In the genomic region with DNA sequence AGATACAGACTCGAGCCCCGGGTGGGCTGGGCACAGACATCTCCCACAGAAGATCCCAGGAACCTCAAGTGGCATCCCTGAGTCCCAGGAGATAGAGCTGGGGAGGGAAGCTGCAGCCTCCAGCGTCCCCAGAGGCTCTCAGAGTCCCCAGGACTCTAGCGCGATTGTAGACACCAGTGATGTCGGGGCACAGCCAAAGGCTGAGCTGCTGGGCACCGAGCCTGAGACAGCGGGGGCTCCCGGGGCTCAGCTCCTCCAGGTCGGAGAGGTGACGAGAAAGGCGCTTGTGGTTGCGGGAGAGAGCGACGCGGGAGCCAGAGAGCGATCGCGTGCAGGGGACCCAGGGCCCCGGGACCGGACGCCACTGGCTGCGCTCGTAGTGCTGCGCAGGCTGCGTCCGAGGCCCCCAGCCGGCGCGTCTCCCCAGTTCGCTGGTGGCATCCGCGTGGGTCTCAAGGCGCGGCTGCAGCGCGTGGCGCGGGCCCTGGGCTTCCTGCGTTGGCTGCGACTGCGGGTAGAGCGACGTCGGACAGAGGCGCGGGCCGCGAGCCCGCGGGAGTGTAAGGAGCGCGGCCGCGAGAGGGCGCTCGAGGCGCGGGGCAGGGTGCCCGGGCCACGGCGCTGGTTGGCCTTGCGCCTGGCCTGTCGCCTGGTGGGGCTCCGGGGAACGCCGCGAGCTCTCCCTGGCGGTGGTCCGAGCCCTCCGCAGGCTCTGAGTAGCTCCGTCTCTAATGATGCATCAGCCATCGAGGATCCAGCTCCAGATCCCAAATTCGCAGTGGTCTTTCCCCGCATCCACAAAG, we compare ENCODE assay signal across 8 mouse cellular contexts. TPM values are rescaled to one million over a fixed set of nuclear protein-coding genes. Genes with fewer than 3 reads are reported as not detected.
DNase-seq lines count a peak whose midpoint lies in the region; ATAC-seq and TF ChIP-seq lines count a peak whose summit lies in the region.

No protein-coding gene starts in this region.

- peak; percentile 43 for DNase-seq in c-Kit-negative CD71-positive TER-119-positive erythroid progenitor cells, embryonic 14.5 days (ENCODE audit: low read depth, low spot score)
- peak; percentile 93 for DNase-seq in forebrain, embryonic 11.5 days (ENCODE audit: low spot score)
- DNase-seq in heart, postnatal 0 days (ENCODE audit: low spot score): peak; percentile 85
- DNase-seq in kidney, postnatal 36 days: peak; percentile 89 to 95
- peak; percentile 93 for DNase-seq in stomach, postnatal 0 days (ENCODE audit: low spot score)

- H3K4me1 ChIP-seq in forebrain, embryonic 11.5 days (replicated peaks; ENCODE audit: control insufficient read depth, insufficient read depth, low read length): peaks cover 3% of the 10 kb centered on the region
- H3K4me1 ChIP-seq in heart, postnatal 0 days (ENCODE audit: control insufficient read depth, insufficient read depth): peaks cover 5% of the 10 kb centered on the region
- peaks cover 17% of the 10 kb centered on the region for H3K4me1 ChIP-seq in liver, embryonic 15.5 days (replicated peaks)
- H3K4me1 ChIP-seq in neural tube, embryonic 12.5 days: peaks cover 13% of the 10 kb centered on the region
- no peaks in the 10 kb centered on the region for H3K4me1 ChIP-seq in stomach, postnatal 0 days (replicated peaks; ENCODE audit: control insufficient read depth, insufficient read depth)

- ATAC-seq in CD4-positive, CD25-positive, alpha-beta regulatory T cell, adult 4 months: peak; percentile 86
- ATAC-seq in forebrain, embryonic 11.5 days (replicated peaks; ENCODE audit: low FRiP score): peak; percentile 86
- ATAC-seq in heart, postnatal 0 days (ENCODE audit: insufficient read depth, low read depth): peak; percentile 94
- peak; percentile 75 for ATAC-seq in liver, embryonic 15.5 days (ENCODE audit: insufficient read depth)
- ATAC-seq in neural tube, embryonic 12.5 days (ENCODE audit: low FRiP score, low read depth): peak; percentile 85
- peak; percentile 84 for ATAC-seq in stomach, postnatal 0 days (ENCODE audit: low FRiP score, low TSS enrichment)

- peak; percentile 75 for TF ChIP-seq CTCF in heart, postnatal 0 days (IDR thresholded peaks at IDR 0.05; ENCODE audit: low read depth)
- TF ChIP-seq CTCF in stomach, postnatal 0 days (IDR thresholded peaks at IDR 0.05; ENCODE audit: low read depth): peak; percentile 85

- WGBS in forebrain, embryonic 11.5 days: 4% methylated on average over 75 of the region's 75 CpGs
- 3% methylated on average over 56 of the region's 75 CpGs for WGBS in heart, postnatal 0 days
- 2% methylated on average over 75 of the region's 75 CpGs for WGBS in liver, embryonic 15.5 days (ENCODE audit: insufficient replicate concordance)
- WGBS in neural tube, embryonic 12.5 days: 2% methylated on average over 75 of the region's 75 CpGs
- 3% methylated on average over 39 of the region's 75 CpGs for WGBS in stomach, postnatal 0 days

- TF ChIP-seq EP300 in heart, postnatal 0 days (IDR thresholded peaks at IDR 0.05; ENCODE audit: low read depth): no peak
- TF ChIP-seq EP300 in stomach, postnatal 0 days (optimal IDR thresholded peaks at IDR 0.05): no peak

- peaks cover 35% of the 10 kb centered on the region for H3K27me3 ChIP-seq in forebrain, embryonic 11.5 days (ENCODE audit: control insufficient read depth, insufficient read depth, low read length)
- peaks cover 31% of the 10 kb centered on the region for H3K27me3 ChIP-seq in heart, postnatal 0 days (ENCODE audit: control insufficient read depth, insufficient read depth, low read length)
- peaks cover 76% of the 10 kb centered on the region for H3K27me3 ChIP-seq in liver, embryonic 15.5 days
- peaks cover 52% of the 10 kb centered on the region for H3K27me3 ChIP-seq in neural tube, embryonic 12.5 days (replicated peaks)
- peaks cover 5% of the 10 kb centered on the region; the same call in 1 of the 2 replicates for H3K27me3 ChIP-seq in stomach, postnatal 0 days (ENCODE audit: control insufficient read depth, insufficient read depth, low read length)

- no peaks in the 10 kb centered on the region for H3K9me3 ChIP-seq in forebrain, embryonic 11.5 days (ENCODE audit: control insufficient read depth, low read length)
- no peaks in the 10 kb centered on the region for H3K9me3 ChIP-seq in heart, postnatal 0 days (replicated peaks; ENCODE audit: control insufficient read depth, low read length)
- H3K9me3 ChIP-seq in liver, embryonic 15.5 days (replicated peaks): no peaks in the 10 kb centered on the region
- no peaks in the 10 kb centered on the region for H3K9me3 ChIP-seq in neural tube, embryonic 12.5 days
- no peaks in the 10 kb centered on the region for H3K9me3 ChIP-seq in stomach, postnatal 0 days (ENCODE audit: control insufficient read depth, low read length)

- H3K4me2 ChIP-seq in forebrain, embryonic 11.5 days (ENCODE audit: low read depth, low read length, severe bottlenecking): peak overlapping the region; percentile 51; the same call in 1 of the 2 replicates
- peak overlapping the region; percentile 68 for H3K4me2 ChIP-seq in heart, postnatal 0 days (ENCODE audit: low read depth, low read length)
- H3K4me2 ChIP-seq in liver, embryonic 15.5 days: peak overlapping the region; percentile 73
- H3K4me2 ChIP-seq in neural tube, embryonic 12.5 days (replicated peaks): peak overlapping the region; percentile 58
- H3K4me2 ChIP-seq in stomach, postnatal 0 days (replicated peaks; ENCODE audit: low read depth): peak overlapping the region; percentile 64

- peak overlapping the region; percentile 29 for H3K4me3 ChIP-seq in forebrain, embryonic 11.5 days (ENCODE audit: low read depth, low read length)
- H3K4me3 ChIP-seq in heart, postnatal 0 days (ENCODE audit: low read depth, low read length): peak overlapping the region; percentile 42
- H3K4me3 ChIP-seq in liver, embryonic 15.5 days (replicated peaks): peak overlapping the region; percentile 46
- H3K4me3 ChIP-seq in neural tube, embryonic 12.5 days: peak overlapping the region; percentile 36
- peak overlapping the region; percentile 39 for H3K4me3 ChIP-seq in stomach, postnatal 0 days (ENCODE audit: low read depth, low read length)

- no peak overlapping the region for H3K27ac ChIP-seq in forebrain, embryonic 11.5 days (ENCODE audit: low read depth, low read length)
- H3K27ac ChIP-seq in heart, postnatal 0 days (ENCODE audit: low read depth): no peak overlapping the region
- no peak overlapping the region for H3K27ac ChIP-seq in liver, embryonic 15.5 days (replicated peaks)
- H3K27ac ChIP-seq in neural tube, embryonic 12.5 days: no peak overlapping the region
- H3K27ac ChIP-seq in stomach, postnatal 0 days (replicated peaks): no peak overlapping the region

- no peaks in the 10 kb centered on the region for H3K36me3 ChIP-seq in forebrain, embryonic 11.5 days (ENCODE audit: control insufficient read depth, insufficient read depth, low read length)
- H3K36me3 ChIP-seq in heart, postnatal 0 days (replicated peaks; ENCODE audit: control insufficient read depth, insufficient read depth, low read length): 0 out of 2 replicates have a peak, but pooled peaks cover 9% of the 10 kb centered on the region
- H3K36me3 ChIP-seq in liver, embryonic 15.5 days (replicated peaks): 0 out of 2 replicates have a peak, but pooled peaks cover 15% of the 10 kb centered on the region
- H3K36me3 ChIP-seq in neural tube, embryonic 12.5 days: no peaks in the 10 kb centered on the region
- H3K36me3 ChIP-seq in stomach, postnatal 0 days (ENCODE audit: control insufficient read depth, insufficient read depth, low read length): peaks cover 2% of the 10 kb centered on the region; the same call in 1 of the 2 replicates

- peak overlapping the region; percentile 45 for H3K9ac ChIP-seq in forebrain, embryonic 11.5 days (ENCODE audit: low read length)
- peak overlapping the region; percentile 5; the same call in 1 of the 2 replicates for H3K9ac ChIP-seq in heart, postnatal 0 days (replicated peaks; ENCODE audit: low read depth, low read length)
- peak overlapping the region; percentile 23; the same call in 1 of the 2 replicates for H3K9ac ChIP-seq in liver, embryonic 15.5 days
- peak overlapping the region; percentile 44; the same call in 1 of the 2 replicates for H3K9ac ChIP-seq in neural tube, embryonic 12.5 days
- H3K9ac ChIP-seq in stomach, postnatal 0 days (ENCODE audit: low read length): peak overlapping the region; percentile 50; the same call in 1 of the 2 replicates

RNA-seq across cellular contexts. Expression of gene Myo15b, which starts 1.1 kb away (rescaled TPM):
- polyA plus RNA-seq in CD4-positive, CD25-positive, alpha-beta regulatory T cell, adult 4 months (2017; shearing (Covaris generic)): not detected
- 0.16 TPM in 1 of 2 replicates, not detected in the other for polyA plus RNA-seq in forebrain, embryonic 11.5 days (2014; fragmentation: Nextera tagmentation; extraction: Ambion mirVana)
- not detected in 2 replicates for total RNA-seq in heart, postnatal 0 days (2014; rRNA removed; ENCODE audit: low replicate concordance)
- polyA plus RNA-seq in heart, postnatal 0 days (2015; fragmentation: Nextera tagmentation; extraction: Ambion mirVana): 0.04 and 0.11 TPM in 2 replicates
- 0.45 and 0.46 TPM in 2 replicates for polyA plus RNA-seq in liver, embryonic 15.5 days (2015; fragmentation: Nextera tagmentation; extraction: Ambion mirVana)
- 0.11 and 0.19 TPM in 2 replicates for polyA plus RNA-seq in neural tube, embryonic 12.5 days (2016; fragmentation: Nextera tagmentation; extraction: Ambion mirVana)
- 16.0 and 18.2 TPM in 2 replicates for polyA plus RNA-seq in stomach, postnatal 0 days (2015; fragmentation: Nextera tagmentation; extraction: Ambion mirVana)

RNA-seq across cellular contexts. Expression of gene Llgl2, which starts 35.5 kb away (rescaled TPM):
- 10 to 100 TPM in 1 of 2 experiments, 1 to 10 TPM in 1; 7.9 to 11.1 TPM for polyA plus RNA-seq in CD4-positive, CD25-positive, alpha-beta regulatory T cell, adult 4 months (2017; shearing (Covaris generic))
- polyA plus RNA-seq in forebrain, embryonic 11.5 days (2014; fragmentation: Nextera tagmentation; extraction: Ambion mirVana): 3.9 and 5.5 TPM in 2 replicates
- total RNA-seq in heart, postnatal 0 days (2014; rRNA removed; ENCODE audit: low replicate concordance): 49.8 and 85.5 TPM in 2 replicates
- 12.7 and 14.1 TPM in 2 replicates for polyA plus RNA-seq in heart, postnatal 0 days (2015; fragmentation: Nextera tagmentation; extraction: Ambion mirVana)
- 11.9 and 16.2 TPM in 2 replicates for polyA plus RNA-seq in liver, embryonic 15.5 days (2015; fragmentation: Nextera tagmentation; extraction: Ambion mirVana)
- polyA plus RNA-seq in neural tube, embryonic 12.5 days (2016; fragmentation: Nextera tagmentation; extraction: Ambion mirVana): 3.9 and 5.7 TPM in 2 replicates
- 58.4 and 63.5 TPM in 2 replicates for polyA plus RNA-seq in stomach, postnatal 0 days (2015; fragmentation: Nextera tagmentation; extraction: Ambion mirVana)

RNA-seq across cellular contexts. Expression of gene Smim5, which starts 40.4 kb away (rescaled TPM):
- polyA plus RNA-seq in CD4-positive, CD25-positive, alpha-beta regulatory T cell, adult 4 months (2017; shearing (Covaris generic)): 1 to 10 TPM in 1 of 2 experiments, under 1 TPM in 1; 0.94 to 1.5 TPM
- 2.0 and 2.6 TPM in 2 replicates for polyA plus RNA-seq in forebrain, embryonic 11.5 days (2014; fragmentation: Nextera tagmentation; extraction: Ambion mirVana)
- total RNA-seq in heart, postnatal 0 days (2014; rRNA removed; ENCODE audit: low replicate concordance): 57.5 and 83.0 TPM in 2 replicates
- polyA plus RNA-seq in heart, postnatal 0 days (2015; fragmentation: Nextera tagmentation; extraction: Ambion mirVana): 79.3 and 93.3 TPM in 2 replicates
- polyA plus RNA-seq in liver, embryonic 15.5 days (2015; fragmentation: Nextera tagmentation; extraction: Ambion mirVana): 37.8 and 40.0 TPM in 2 replicates
- polyA plus RNA-seq in neural tube, embryonic 12.5 days (2016; fragmentation: Nextera tagmentation; extraction: Ambion mirVana): 1.8 and 2.7 TPM in 2 replicates
- 16.8 and 17.9 TPM in 2 replicates for polyA plus RNA-seq in stomach, postnatal 0 days (2015; fragmentation: Nextera tagmentation; extraction: Ambion mirVana)

RNA-seq across cellular contexts. Expression of gene Tsen54, which starts 44.8 kb away (rescaled TPM):
- polyA plus RNA-seq in CD4-positive, CD25-positive, alpha-beta regulatory T cell, adult 4 months (2017; shearing (Covaris generic)): 10 to 100 TPM; 11.0 to 16.2 TPM
- polyA plus RNA-seq in forebrain, embryonic 11.5 days (2014; fragmentation: Nextera tagmentation; extraction: Ambion mirVana): 29.4 and 33.4 TPM in 2 replicates
- 35.5 and 58.5 TPM in 2 replicates for total RNA-seq in heart, postnatal 0 days (2014; rRNA removed; ENCODE audit: low replicate concordance)
- polyA plus RNA-seq in heart, postnatal 0 days (2015; fragmentation: Nextera tagmentation; extraction: Ambion mirVana): 14.8 and 17.7 TPM in 2 replicates
- 13.7 and 18.7 TPM in 2 replicates for polyA plus RNA-seq in liver, embryonic 15.5 days (2015; fragmentation: Nextera tagmentation; extraction: Ambion mirVana)
- polyA plus RNA-seq in neural tube, embryonic 12.5 days (2016; fragmentation: Nextera tagmentation; extraction: Ambion mirVana): 26.4 and 30.7 TPM in 2 replicates
- 18.8 and 20.1 TPM in 2 replicates for polyA plus RNA-seq in stomach, postnatal 0 days (2015; fragmentation: Nextera tagmentation; extraction: Ambion mirVana)

RNA-seq across cellular contexts. Expression of gene Caskin2, which starts 45.9 kb away (rescaled TPM):
- under 1 TPM; 0.69 to 0.85 TPM for polyA plus RNA-seq in CD4-positive, CD25-positive, alpha-beta regulatory T cell, adult 4 months (2017; shearing (Covaris generic))
- polyA plus RNA-seq in forebrain, embryonic 11.5 days (2014; fragmentation: Nextera tagmentation; extraction: Ambion mirVana): 20.4 and 21.2 TPM in 2 replicates
- 62.1 and 107 TPM in 2 replicates for total RNA-seq in heart, postnatal 0 days (2014; rRNA removed; ENCODE audit: low replicate concordance)
- polyA plus RNA-seq in heart, postnatal 0 days (2015; fragmentation: Nextera tagmentation; extraction: Ambion mirVana): 12.6 and 14.2 TPM in 2 replicates
- polyA plus RNA-seq in liver, embryonic 15.5 days (2015; fragmentation: Nextera tagmentation; extraction: Ambion mirVana): 5.7 and 6.7 TPM in 2 replicates
- 14.4 and 16.7 TPM in 2 replicates for polyA plus RNA-seq in neural tube, embryonic 12.5 days (2016; fragmentation: Nextera tagmentation; extraction: Ambion mirVana)
- polyA plus RNA-seq in stomach, postnatal 0 days (2015; fragmentation: Nextera tagmentation; extraction: Ambion mirVana): 6.6 and 8.6 TPM in 2 replicates

Comparison
In these comparisons a context has a peak if more than half of its experiments do, and no peak if none do; other contexts are left out.
1. DNase-seq: peak in every context shown above with its lines; median percentile 93 in forebrain, embryonic 11.5 days; 93 in stomach, postnatal 0 days; 92 in kidney, postnatal 36 days; 85 in heart, postnatal 0 days; 43 in c-Kit-negative CD71-positive TER-119-positive erythroid progenitor cells, embryonic 14.5 days.
2. RNA of gene Myo15b, which starts 1.1 kb away (polyA plus RNA-seq): 16.0 to 18.2 TPM in stomach, postnatal 0 days; 0.45 to 0.46 TPM in liver, embryonic 15.5 days, not detected in CD4-positive, CD25-positive, alpha-beta regulatory T cell, adult 4 months, 0.11 to 0.19 TPM in neural tube, embryonic 12.5 days, 0.04 to 0.11 TPM in heart, postnatal 0 days and 0.16 TPM in forebrain, embryonic 11.5 days; every median in the first group is over 10 times any median in the second.
3. Peak in every context shown above with its lines, with median percentiles within 50 percentile points of each other: ATAC-seq, H3K4me2 ChIP-seq, H3K4me3 ChIP-seq and H3K9ac ChIP-seq.